Mouse (Mus musculus) ovary, adult 18-20 months (tissue): ENCODE data around the gene Agpat3.
A peak's percentile ranks its signal among the peaks of the same experiment; 100 is the strongest.

Source experiments
- DNase-seq: peaks from one replicate; pipeline ENCODE4 v3.0.0; 2022; ENCODE audit warnings: low spot score, mixed read lengths

Agpat3 gene

GRCm38 (mm10) chr10:78324556-78325164 is 27.6 kb downstream of the Agpat3 start:
- no peak for DNase-seq

GRCm38 (mm10) chr10:78323214-78323880 is 28.9 kb downstream of the Agpat3 start:
- no peak for DNase-seq

- DNase-seq: no peak
These were observed 29.5 kb downstream of the Agpat3 start for GRCm38 (mm10) chr10:78322806-78323205.

DNA sequence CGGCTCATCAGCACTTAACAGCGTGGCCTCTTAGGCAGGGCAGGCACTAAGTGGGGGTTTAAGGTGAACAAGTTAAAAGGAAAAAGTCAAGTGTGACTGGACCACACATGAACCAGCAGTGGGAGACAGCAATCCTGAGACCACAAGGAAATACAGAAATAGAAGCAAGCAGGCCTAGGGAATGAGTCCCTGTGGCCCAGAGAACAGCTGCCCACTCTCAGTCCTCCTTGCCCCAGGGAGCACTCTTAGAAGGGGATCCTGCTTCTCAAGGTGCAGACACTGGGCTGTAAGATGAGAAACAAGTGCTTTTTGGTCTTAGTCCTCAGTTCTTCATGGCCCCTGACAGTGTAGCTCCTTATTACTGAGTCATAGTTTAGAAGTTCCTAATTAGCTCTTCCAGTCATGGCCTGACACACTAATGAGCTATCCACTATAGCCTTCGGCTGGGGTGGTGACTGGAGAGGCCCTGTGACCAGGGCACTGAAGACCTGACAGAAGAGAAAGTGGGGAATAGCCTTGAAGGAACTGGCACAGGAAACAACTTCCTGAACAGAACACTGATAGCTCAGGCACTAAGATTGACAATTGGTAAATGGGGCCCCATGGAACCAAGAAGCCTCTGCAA is 31.0 kb downstream of the Agpat3 start:
- no peak for DNase-seq

DNA sequence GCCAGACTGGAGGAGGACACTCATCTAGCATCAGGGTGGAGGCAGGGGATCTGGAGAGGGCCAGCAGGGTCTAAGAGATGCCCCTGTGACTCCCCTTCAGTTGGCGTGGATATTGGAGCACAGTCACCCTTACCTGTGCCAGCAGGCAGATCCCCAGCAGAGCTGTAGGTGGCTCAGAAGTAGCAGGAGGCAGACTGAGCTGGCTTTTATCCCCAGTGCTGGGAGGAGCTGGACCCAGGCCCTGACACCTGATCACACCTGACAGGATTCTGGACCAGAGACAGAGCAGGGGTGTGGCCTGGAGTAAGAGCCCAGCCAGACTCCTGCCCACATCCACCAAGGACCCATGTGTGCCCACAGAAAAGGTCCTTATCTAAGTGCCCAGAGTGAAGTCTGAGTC is 31.8 kb downstream of the Agpat3 start:
- DNase-seq: no peak

DNA sequence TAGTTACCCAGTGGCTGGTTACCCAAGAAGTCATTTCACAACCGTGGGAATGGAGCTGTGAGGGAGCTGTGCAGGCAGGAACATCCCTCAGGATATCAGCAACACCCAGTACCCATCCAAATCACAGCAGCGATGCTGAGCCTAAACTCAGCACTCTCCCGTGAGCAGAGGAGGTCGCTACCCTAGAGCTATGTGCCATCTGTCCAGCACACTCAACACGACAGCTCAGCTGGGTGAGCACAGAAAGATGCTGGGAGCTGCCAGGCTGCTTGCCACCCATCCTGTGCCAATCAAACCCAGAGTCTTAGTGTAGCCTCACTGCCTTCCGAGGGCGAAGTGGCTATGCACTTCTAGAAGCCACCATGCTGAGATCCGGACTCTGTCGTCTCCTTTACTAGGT is 32.3 kb downstream of the Agpat3 start:
- no peak for DNase-seq

GRCm38 (mm10) chr10:78317270-78317923 is 34.9 kb downstream of the Agpat3 start:
- DNase-seq: no peak

DNA sequence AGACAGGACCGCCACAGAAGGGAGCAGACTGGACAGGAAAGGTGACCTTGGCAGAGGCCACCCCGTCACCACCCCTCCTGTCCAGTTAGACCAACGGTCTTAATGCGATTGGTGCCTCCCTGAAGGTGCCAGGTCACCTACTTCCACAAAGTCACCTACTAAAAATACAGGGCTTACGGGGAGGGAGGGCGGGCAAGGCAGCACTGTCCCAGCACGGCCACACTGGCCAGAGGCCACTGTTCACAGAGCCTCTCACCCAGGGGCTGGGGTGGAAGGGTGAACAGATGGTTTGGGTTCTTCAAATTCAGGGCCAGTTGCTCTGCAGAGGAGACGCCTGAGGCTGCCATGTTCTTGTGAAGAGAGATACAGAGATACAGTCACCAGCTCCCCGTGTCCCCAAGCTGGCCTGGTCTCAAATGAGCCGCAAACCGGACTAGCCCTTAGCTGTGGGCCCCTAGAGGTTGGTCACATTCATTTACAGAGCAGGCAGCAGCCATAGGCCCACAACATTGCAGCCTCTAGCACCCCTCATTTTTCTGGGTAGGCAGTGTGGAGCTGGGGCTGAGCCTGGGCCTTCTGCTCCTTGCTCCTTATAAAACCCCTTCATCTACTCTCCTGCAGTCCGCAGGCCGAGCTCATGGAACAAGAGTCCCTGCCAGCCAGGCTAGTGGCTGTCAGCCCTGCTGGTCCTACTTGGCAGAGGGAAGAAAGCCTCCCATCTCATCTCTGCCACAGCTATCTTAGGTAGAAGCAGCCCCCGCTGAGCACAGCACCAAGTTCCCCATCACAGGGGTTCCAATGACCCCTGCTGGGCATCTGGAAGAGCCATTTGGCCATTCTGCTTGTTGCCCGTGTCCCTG is 35.8 kb downstream of the Agpat3 start:
- no peak for DNase-seq

- DNase-seq: no peak
These were observed 37.1 kb downstream of the Agpat3 start for GRCm38 (mm10) chr10:78315145-78315544.

DNA sequence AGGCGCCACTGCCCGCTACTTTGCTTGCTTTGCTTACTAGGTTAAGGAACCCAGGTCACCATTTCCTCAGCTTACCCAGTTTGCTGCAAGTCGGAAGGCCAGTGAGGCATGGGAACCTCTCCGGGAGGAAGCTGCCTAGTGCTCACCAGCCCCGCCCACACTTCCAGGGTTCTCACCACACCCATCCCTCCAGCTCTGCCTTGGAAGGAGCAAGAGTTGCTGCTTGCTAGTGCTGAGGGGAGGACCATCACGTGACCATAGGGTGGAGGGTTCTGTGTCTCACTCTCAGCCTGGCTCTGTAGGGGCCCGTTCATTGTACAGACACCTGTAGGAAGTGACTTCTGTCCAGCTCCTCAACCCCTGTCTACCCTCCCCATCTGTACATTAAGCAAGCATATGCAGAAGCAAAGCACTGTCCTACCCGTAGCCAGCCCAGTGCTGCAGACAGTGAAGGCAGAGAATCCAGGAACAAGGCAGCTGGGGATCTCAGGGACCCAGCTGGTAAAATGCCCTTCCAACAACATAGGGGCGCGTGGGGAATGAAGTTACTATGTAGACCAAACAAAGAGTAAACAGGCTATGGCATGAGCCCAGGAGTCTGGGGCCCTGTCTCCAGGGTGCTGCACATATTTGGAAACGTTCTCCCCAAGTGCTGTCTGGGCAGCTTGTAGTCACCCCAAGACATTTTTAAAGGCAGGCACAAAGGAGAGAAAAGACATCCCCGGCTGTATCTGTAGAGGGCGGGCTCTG is 40.2 kb downstream of the Agpat3 start:
- no peak for DNase-seq

GRCm38 (mm10) chr10:78310747-78311267 is 41.5 kb downstream of the Agpat3 start:
- no peak for DNase-seq

GRCm38 (mm10) chr10:78308617-78309016 is 43.7 kb downstream of the Agpat3 start:
- no peak for DNase-seq

GRCm38 (mm10) chr10:78307391-78307790 is 44.9 kb downstream of the Agpat3 start:
- no peak for DNase-seq

DNA sequence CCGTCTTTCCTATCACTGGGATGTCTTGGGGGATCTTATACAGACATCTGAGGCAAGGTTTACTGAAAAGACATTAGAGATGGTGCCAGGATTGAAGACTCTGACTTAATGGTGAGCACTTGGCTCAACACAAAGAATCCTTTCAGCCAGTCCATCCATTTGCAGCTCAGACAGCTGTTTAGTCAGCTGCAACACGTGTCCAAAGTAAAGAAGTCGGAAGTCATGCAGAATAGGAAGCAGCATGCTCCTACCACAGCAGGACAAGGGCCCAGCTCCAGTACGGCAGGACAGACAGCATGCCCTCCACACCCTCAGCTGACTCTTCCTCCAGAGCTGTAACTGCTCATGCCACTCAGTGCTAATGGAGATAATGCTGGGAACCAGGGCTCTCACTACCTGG is 46.3 kb downstream of the Agpat3 start:
- DNase-seq: no peak

- no peak for DNase-seq
These were observed 47.3 kb downstream of the Agpat3 start for GRCm38 (mm10) chr10:78304996-78305395.

- DNase-seq: no peak
These were observed 48.6 kb downstream of the Agpat3 start for GRCm38 (mm10) chr10:78303675-78304074.

DNA sequence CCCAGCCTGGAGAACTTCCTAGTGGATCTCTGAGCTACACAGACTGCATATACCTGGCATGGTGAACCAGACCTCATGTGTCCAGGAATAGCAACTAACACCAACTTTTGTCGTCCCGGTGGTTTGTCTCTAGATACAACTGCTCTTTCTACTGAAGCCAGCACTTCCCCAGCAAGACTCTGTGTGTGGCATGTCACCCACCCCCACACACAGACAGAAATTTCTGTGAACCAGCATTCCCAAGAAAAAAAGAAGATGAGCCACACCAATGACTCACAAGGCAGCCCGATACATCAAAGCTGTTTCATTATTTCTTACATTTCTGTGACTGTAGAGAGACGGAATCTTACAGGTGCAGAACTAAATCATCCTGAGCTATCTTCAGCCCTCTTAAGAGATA is 52.2 kb downstream of the Agpat3 start:
- no peak for DNase-seq

GRCm38 (mm10) chr10:78298651-78299644 is 53.3 kb downstream of the Agpat3 start:
- no peak for DNase-seq

GRCm38 (mm10) chr10:78297576-78298484 is 54.5 kb downstream of the Agpat3 start:
- DNase-seq: peak; percentile 86
